Mouse (Mus musculus): ENCODE measurements around the gene Tigd2. TPM values are rescaled to one million over a fixed set of nuclear protein-coding genes. Genes with fewer than 3 reads are reported as not detected.

Tigd2 gene
- polyA plus RNA-seq (2012; rRNA removed) = 2.2 and 2.3 TPM in 2 replicates

DNA sequence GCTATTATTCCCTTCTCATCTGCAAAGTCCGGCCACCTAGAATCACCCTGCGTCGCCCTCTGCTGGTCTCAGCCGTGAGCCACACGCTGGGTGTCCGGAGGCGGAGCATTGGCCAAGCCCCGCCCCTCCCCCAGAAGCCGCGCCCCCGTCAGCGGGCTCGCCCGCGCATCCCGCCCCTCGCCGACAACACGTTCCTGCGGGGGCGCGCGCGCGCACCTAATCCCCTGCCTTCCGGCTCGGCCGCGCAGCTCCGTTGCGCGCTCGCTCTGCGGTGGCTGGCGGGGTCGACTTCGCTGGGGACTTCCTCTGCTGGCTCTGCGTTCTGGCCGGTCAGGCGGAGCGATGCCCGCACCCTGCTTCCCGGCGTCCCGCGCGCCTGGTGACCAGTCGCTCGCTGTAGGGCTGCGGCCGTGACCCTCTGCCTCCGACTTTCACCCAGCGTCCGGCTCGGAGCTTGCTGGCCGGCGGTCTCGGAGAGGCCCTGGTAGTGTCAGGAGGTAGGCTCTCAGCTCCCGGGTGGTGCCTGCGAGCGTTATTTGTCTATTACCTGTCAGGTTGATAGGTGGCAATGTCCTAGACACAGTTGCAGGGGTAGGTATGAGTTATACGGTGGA lies at the start of gene Tigd2:
Tigd2 (plus strand) TSS at position 186 of the 614 bp plus-strand sequence.

Other genes starting within 250 kb of the Tigd2 start
- gene Fam13a, start 184.3 kb upstream of the Tigd2 start, polyA plus RNA-seq (2012; rRNA removed) = 1.9 and 2.1 TPM in 2 replicates
- 0.49 and 0.71 TPM in 2 replicates for gene Gprin3, start 217.4 kb downstream of the Tigd2 start, polyA plus RNA-seq (2012; rRNA removed)

Measured in liver, embryonic 18 days (tissue).